Mouse (Mus musculus) kidney, adult 2 months (tissue): ENCODE data around the gene Sec14l3.

Experiments
- CTCF ChIP-seq: fragments of 200-500 bp; conservative IDR thresholded peaks from 2 replicates; pipeline ENCODE4 v1.5.1; 2011; ENCODE audit warnings: low read depth, mild to moderate bottlenecking, control low read depth, low read length, moderate library complexity, mixed read lengths; ENCODE audit not compliant: insufficient read depth, insufficient read length
- POLR2A ChIP-seq: fragments of 200-500 bp; IDR thresholded peaks from one replicate; pipeline ENCODE4 v1.6.1; 2011; ENCODE audit warnings: low read depth, low read length, control low read depth

DNA sequence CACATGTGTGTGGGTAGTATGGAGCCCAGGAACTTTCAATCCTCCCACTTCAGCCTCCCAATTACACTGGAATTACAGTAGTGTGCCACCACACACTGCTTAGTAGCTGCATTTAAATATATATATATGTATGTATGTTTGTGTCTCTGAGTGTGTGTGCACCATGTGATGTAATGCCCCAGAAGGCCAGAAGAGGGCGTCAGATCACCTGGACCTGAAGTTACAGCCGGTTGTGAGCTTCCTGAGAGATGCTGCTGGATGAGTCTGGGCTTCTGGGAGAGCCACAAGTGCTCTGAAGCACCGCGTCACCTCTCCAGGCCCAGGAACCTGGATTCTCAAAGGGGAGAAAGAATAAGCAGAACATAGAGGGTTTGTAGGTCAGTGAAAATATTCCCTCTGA is 35.3 kb upstream of the Sec14l3 start:
- TF ChIP-seq CTCF (no peak), POLR2A (no peak)
